Mouse (Mus musculus) kidney, embryonic 14.5 days (tissue): ENCODE data around the gene Vps18. TPM values are rescaled to one million over a fixed set of nuclear protein-coding genes. Genes with fewer than 3 reads are reported as not detected.

Source experiments
- ATAC-seq: fragments of 200-750 bp; cut with Nextera tagmentation; 2 replicates; pipeline ENCODE4 v1.8.0; 2017; ENCODE audit warnings: moderate number of reproducible peaks, mild to moderate bottlenecking, moderate TSS enrichment, moderate library complexity; ENCODE audit not compliant: low FRiP score, low TSS enrichment
- H3K27ac ChIP-seq: fragments of 300-500 bp; sonication (generic); 2 replicates; pipeline ENCODE4 v1.5.1; 2014; ENCODE audit warnings: low read depth, mild to moderate bottlenecking, low read length, moderate library complexity, mixed read lengths
- H3K27me3 ChIP-seq: fragments of 300-500 bp; sonication (generic); 2 replicates; pipeline ENCODE4 v1.6.1; 2014; ENCODE audit warnings: mild to moderate bottlenecking, low read length; ENCODE audit not compliant: control insufficient read depth, insufficient read depth
- H3K36me3 ChIP-seq: fragments of 300-500 bp; sonication (generic); 2 replicates; pipeline ENCODE4 v1.6.1; 2014; ENCODE audit warnings: low read length, mixed read lengths; ENCODE audit not compliant: control insufficient read depth, insufficient read depth
- H3K4me1 ChIP-seq: fragments of 300-500 bp; sonication (generic); 2 replicates; pipeline ENCODE4 v1.6.1; 2014; ENCODE audit warnings: low read length, mixed read lengths; ENCODE audit not compliant: control insufficient read depth, insufficient read depth
- H3K4me2 ChIP-seq: fragments of 300-500 bp; sonication (generic); replicated peaks from 2 replicates; pipeline ENCODE4 v1.6.1; 2014; ENCODE audit warnings: low read depth, mild to moderate bottlenecking, low read length
- H3K4me3 ChIP-seq: fragments of 300-500 bp; sonication (generic); 2 replicates; pipeline ENCODE4 v1.5.1; 2014; ENCODE audit warnings: mild to moderate bottlenecking, low read length
- H3K9ac ChIP-seq: fragments of 300-500 bp; sonication (generic); 2 replicates; pipeline ENCODE4 v1.6.1; 2014; ENCODE audit warnings: low read depth, mild to moderate bottlenecking, low read length, moderate library complexity
- H3K9me3 ChIP-seq: fragments of 300-500 bp; sonication (generic); 2 replicates; pipeline ENCODE4 v1.6.1; 2016; ENCODE audit warnings: low read length; ENCODE audit not compliant: control insufficient read depth
- WGBS: fragments of 180-500 bp; shearing (Covaris S2); extraction: QIAGEN DNeasy Blood & Tissue Kit; methylation state at CpG from one replicate; pipeline ENCODE4 v1.1.7; 2014; 5-methylcytosine and 5-hydroxymethylcytosine counted together
- polyA plus RNA-seq: library from polyadenylated mRNA; unstranded; fragments of >200 nt; fragmentation: Nextera tagmentation; extraction: Ambion mirVana; gene quantifications from 2 replicates; pipeline ENCODE4 v1.2.1, GENCODE M21; 2014

Gene Vps18
- polyA plus RNA-seq, 1 experiment from 2014 or later = 13.3 TPM

DNA sequence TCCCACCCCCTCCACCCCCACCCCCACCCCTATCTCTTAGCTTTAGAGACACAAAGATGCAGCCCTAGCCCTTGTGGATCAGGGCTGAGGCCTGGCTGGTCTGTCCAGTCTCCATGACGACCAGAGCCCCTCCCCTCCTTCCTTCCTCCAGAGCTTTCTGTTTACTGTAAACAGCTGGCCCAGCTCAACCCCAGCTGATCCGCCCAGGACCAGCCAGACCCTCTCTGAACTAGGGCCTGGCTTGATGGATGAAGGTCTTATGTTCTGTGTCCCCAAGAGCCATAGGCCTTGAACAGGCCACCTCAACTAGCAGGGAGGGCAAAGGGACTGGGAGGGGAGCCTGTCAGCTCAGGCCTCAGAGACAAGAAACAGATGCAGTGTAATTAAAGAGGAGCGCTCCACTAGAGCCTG is 16.3 kb downstream of the Vps18 start:
- no peaks in the 10 kb centered on the region for H3K36me3 ChIP-seq
- no peaks in the 10 kb centered on the region for H3K9me3 ChIP-seq
- WGBS = 25% methylated on average over 3 of the region's 3 CpGs
- H3K4me1 ChIP-seq = peaks cover 27% of the 10 kb centered on the region
- H3K27ac ChIP-seq = no peak overlapping the region
- peak; percentile 81 for ATAC-seq
- H3K4me2 ChIP-seq = no peak overlapping the region
- no peaks in the 10 kb centered on the region for H3K27me3 ChIP-seq
- H3K9ac ChIP-seq = no peak overlapping the region
- no peak overlapping the region for H3K4me3 ChIP-seq

DNA sequence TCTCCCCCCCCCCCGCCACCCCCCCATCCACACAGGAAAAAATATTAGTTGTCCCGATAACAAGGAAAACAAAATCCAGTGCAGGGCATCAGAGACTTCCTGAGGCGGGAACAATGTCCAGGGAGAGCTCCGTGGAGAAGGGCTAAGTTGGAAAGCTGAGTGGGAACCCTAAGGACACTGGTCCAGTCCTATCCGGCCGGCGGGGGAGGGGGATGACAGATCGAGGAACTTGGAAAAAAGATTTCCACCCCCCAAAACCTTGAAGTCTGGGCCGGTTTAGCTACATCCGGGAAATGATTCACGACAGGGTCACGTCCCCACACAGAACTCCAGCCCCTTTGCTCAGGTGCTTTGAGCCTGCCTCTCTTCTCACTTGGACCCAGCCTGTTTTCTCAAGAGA is 23.0 kb downstream of the Vps18 start:
- Histone ChIP-seq H3K4me1 (peaks cover 11% of the 10 kb centered on the region), H3K9ac (no peak overlapping the region), H3K9me3 (no peaks in the 10 kb centered on the region), H3K27ac (no peak overlapping the region), H3K27me3 (0 out of 2 replicates have a peak, but pooled peaks cover 3% of the 10 kb centered on the region), H3K4me2 (no peak overlapping the region), H3K4me3 (no peak overlapping the region), H3K36me3 (no peaks in the 10 kb centered on the region)
- ATAC-seq = peak; percentile 14; the same call in 1 of the 2 replicates
- 25% methylated on average over 12 of the region's 12 CpGs for WGBS

DNA sequence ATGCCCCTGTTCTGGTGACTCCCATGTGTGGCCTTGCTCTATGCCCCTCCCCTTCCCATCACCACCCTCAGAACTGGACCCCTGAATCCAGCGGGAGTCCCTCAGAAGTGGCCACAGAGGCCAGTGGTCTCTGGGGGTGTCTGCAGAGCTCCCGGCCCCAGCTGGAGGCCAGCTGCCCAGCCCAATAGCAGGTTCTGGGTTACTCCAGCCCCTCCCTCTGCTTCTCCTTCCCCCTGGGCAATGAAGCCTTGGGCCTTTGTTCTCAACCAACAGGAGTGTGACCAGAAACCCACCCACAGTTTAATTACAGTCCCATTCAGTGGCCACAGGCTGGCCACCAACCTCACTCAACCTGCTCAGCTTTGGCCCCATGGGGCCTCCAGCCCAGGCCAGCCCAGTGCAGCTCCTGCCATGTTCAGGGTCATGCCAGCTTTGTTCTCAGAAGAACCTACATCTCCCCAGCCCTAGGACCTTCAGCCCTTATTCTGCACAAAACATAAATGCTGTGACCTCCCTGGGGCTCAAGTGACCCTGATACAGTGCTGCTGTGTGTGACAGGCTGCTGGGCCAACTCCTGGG is 23.9 kb downstream of the Vps18 start:
- ATAC-seq = no peak
- Histone ChIP-seq H3K9ac (no peak overlapping the region), H3K4me2 (no peak overlapping the region), H3K36me3 (no peaks in the 10 kb centered on the region), H3K4me1 (peaks cover 11% of the 10 kb centered on the region), H3K27me3 (0 out of 2 replicates have a peak, but pooled peaks cover 3% of the 10 kb centered on the region), H3K4me3 (no peak overlapping the region), H3K27ac (no peak overlapping the region), H3K9me3 (no peaks in the 10 kb centered on the region)
- WGBS = 40% methylated on average over 2 of the region's 2 CpGs

DNA sequence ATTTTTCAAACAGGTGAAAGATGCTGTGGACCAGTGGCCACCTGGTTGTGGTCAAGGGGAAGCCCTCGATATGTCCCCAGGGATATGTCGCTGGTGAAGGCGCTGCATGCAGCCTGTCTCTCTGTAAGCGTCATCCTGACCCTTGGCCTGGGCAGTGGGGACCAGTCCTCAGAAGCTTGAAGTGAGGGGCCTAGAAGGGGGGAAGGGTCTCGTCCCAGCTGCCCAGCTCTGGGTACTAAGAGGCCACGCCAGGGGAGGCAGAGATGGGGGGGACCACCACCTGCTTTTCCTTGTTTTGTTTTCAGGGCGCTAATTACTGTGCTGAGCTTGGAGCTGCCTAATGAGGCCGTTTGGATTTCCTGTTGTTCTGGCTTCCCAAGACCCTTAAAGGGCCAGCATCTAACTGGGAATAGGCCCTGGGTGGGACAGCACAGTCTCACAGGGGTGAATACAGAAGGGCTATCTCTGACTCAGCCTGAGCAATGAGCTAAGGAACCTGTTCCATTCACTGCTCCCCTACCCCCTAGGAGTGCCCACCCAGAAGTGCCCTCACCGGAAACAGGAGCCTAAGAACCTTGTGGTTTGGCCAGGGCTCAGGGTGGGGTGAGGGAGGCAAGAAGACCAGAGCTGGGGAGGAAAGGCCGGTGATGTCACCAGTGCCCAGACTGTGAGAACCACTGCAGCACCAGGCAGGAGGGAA is 25.4 kb downstream of the Vps18 start:
- 23% methylated on average over 10 of the region's 10 CpGs for WGBS
- Histone ChIP-seq H3K9me3 (no peaks in the 10 kb centered on the region), H3K27ac (peak overlapping the region; percentile 6; the same call in 1 of the 2 replicates), H3K4me3 (no peak overlapping the region), H3K4me2 (no peak overlapping the region), H3K9ac (no peak overlapping the region), H3K4me1 (peaks cover 18% of the 10 kb centered on the region), H3K27me3 (0 out of 2 replicates have a peak, but pooled peaks cover 3% of the 10 kb centered on the region), H3K36me3 (no peaks in the 10 kb centered on the region)
- no peak; the same call in 1 of the 2 replicates for ATAC-seq

DNA sequence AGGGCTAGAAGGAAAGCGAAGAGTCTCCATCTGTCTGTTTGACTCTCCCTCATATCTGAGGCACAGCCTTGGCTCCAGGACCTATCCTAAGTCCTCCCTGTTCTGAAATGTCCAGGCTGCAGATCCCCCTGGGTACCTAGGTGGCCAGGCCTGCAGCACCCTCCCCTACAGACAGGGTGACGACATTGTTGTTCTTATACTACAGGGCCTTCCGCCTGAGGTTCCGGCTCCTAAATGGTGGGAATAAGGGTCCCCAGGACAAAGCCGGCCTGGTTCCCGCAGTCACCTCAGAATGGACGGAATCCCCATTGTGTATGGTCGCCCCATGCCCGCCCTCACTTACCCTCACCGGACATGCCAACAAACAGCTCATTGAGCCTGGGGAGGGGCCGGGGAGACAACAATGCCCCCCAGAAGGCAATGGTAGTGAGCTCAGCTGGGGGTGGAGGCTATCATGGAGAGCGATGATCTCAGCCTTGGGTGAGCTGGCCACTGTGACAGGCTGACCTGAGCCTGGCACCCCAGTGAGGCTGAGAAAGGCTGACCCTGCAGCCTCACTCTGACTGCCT is 26.3 kb downstream of the Vps18 start:
- no peak overlapping the region for H3K4me2 ChIP-seq
- H3K27me3 ChIP-seq = 0 out of 2 replicates have a peak, but pooled peaks cover 3% of the 10 kb centered on the region
- no peak overlapping the region for H3K27ac ChIP-seq
- H3K4me3 ChIP-seq = no peak overlapping the region
- peaks cover 18% of the 10 kb centered on the region for H3K4me1 ChIP-seq
- 82% methylated on average over 12 of the region's 12 CpGs for WGBS
- no peaks in the 10 kb centered on the region for H3K9me3 ChIP-seq
- ATAC-seq = no peak
- H3K9ac ChIP-seq = no peak overlapping the region
- no peaks in the 10 kb centered on the region for H3K36me3 ChIP-seq

DNA sequence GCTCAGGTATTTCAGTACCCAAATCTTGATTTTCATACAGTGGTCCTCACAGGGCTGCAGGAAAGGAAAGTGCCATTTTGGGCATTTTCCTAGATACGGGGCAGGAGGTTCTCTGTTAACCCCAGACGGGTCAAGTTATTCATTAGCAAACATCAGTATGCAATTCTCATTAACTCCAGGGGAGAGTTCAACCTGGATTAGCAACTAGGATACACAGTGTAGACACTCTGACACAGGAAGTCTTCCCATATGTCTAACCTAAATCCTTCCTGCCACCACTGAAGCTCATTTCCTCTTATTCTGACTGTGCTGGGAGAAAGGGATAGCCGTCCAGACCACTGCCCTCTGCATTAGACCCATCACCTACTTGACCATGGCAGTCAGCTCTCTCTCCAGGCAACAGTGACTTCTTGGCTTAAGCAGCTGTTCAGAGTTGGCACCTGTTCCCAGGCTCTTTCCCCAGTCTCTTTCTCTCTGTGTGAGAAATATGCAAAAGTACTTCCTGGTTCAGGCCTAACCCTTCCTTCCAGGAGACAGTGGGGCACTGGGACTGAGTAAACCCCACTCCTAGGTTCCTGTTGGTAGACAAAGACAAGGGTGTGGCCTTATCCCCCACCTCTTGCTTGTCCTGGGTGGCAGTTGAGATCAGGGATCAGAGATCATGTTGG is 29.6 kb downstream of the Vps18 start:
- no peak for ATAC-seq
- WGBS = 49% methylated on average over 3 of the region's 3 CpGs

DNA sequence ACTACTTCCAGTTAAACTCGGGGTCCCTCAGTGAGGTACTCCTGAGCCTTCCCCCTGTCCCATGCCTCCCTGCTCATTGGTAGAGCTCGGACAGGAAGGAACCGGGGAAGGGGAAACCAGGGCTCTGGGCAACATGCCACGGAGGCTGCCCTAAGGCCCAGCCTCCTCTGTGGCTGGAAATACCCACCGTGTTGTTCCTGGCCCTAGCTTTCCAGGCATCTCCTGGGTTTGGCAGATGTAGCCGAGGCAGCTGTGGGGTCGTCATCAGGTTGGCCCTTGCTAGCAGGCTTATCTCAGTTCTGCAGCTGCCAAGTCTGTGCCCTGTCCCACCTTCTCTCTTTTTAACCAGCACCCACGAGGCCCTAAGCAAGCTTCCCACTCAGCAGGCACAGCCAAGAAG is 32.0 kb downstream of the Vps18 start:
- Histone ChIP-seq H3K4me2 (no peak overlapping the region), H3K9me3 (no peaks in the 10 kb centered on the region), H3K36me3 (no peaks in the 10 kb centered on the region), H3K4me3 (no peak overlapping the region), H3K9ac (no peak overlapping the region), H3K27me3 (peaks cover 53% of the 10 kb centered on the region), H3K27ac (no peak overlapping the region), H3K4me1 (peaks cover 33% of the 10 kb centered on the region)
- no peak for ATAC-seq
- 83% methylated on average over 8 of the region's 8 CpGs for whole genome bisulfite sequencing

More for the DNA sequence above, 29.6 kb downstream of the Vps18 start:
- Histone ChIP-seq H3K36me3 (no peaks in the 10 kb centered on the region), H3K4me1 (peaks cover 17% of the 10 kb centered on the region), H3K27ac (no peak overlapping the region), H3K27me3 (peaks cover 32% of the 10 kb centered on the region), H3K9me3 (no peaks in the 10 kb centered on the region), H3K9ac (no peak overlapping the region), H3K4me2 (no peak overlapping the region), H3K4me3 (no peak overlapping the region)

DNA sequence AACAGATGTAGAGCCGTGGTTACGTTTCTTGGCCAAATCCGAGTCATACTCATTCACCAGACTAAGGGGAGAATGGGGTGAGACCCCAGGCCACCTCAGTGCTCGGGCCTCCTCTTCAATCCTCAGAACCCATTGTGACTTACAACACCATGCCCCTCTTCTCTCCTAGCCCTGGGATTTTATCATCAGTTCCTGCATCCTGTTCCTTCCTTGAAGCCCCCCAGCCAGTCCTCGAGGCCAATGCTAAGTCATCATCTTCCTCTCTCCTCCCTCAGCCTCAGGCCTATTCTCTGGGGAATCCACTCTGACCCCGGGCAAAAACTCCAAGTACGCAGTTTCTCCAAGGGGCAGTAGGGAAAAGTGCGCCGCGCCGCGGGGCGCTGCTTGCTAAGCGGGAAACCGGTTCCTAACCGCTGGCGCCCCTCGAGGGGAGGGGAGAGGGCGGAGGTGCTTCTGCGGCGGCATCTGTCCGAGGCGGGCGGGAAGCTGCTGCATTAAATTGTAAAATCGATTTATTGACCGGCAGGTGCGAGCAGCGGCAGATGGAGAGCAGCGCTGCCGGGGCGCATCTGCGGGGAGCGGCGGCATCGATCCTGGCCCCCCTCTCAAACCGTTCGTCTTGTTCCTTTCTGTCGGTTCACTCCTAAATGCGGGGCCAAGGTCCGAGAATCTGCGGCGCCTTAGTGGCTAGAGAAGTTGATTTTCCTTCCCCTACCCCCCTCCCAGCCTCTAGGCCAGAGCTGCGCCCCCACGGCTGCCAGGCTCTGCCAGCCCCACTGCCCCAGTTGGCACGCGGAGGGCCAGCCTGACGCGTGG is 33.4 kb downstream of the Vps18 start:
- no peak for ATAC-seq

More for the DNA sequence above, 33.4 kb downstream of the Vps18 start:
- WGBS = 4% methylated on average over 48 of the region's 48 CpGs
- no peak overlapping the region for H3K27ac ChIP-seq
- H3K4me2 ChIP-seq = peak overlapping the region; percentile 55
- H3K9me3 ChIP-seq = no peaks in the 10 kb centered on the region
- peak overlapping the region; percentile 28 for H3K4me3 ChIP-seq
- H3K36me3 ChIP-seq = no peaks in the 10 kb centered on the region
- peak overlapping the region; percentile 58 for H3K9ac ChIP-seq
- peaks cover 67% of the 10 kb centered on the region for H3K27me3 ChIP-seq
- H3K4me1 ChIP-seq = peaks cover 46% of the 10 kb centered on the region
